Mouse (Mus musculus) erythroblast, embryonic 14.5 days (primary cell): ENCODE measurements around the gene Zfp410.

Source experiments
- GATA1 ChIP-seq: IDR thresholded peaks from 2 replicates; pipeline ENCODE4 v1.6.1; 2012; ENCODE audit warnings: low read length, inconsistent platforms, mixed read lengths
- TAL1 ChIP-seq: IDR thresholded peaks from 3 replicates; pipeline ENCODE4 v1.6.1; 2012; ENCODE audit warnings: low read length, inconsistent platforms, mixed read lengths

DNA sequence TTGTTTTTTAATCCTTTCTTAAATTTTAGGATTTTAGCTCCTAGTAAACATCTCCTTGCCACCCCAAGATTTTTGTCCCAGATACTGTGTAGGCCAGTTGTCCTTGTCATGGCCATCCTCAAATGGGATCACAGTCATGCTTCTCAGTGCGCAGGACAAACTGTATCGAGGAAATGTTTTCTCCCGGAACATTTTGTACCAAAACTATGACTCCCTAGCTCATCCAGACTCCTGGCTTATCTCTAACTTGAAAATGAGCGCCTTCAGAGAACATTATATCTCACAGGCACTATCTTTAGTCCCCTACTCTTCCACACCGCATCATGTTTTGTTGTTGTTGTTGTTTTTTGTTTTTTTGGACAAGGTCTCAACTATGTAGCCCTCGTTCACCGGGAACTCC is 646 bp upstream of the Zfp410 start:
- no peak for TF ChIP-seq GATA1
- no peak for TF ChIP-seq TAL1
